Mouse (Mus musculus) hindlimb bud, embryonic 11.5 days (tissue): ENCODE data around the gene Olfr1303.

Experiments used
- DNase-seq: peaks from one replicate; pipeline ENCODE4 v3.0.0-alpha.2; 2012; ENCODE audit warnings: low read depth, low spot score; ENCODE audit errors: extremely low spot score

The Olfr1303 gene

GRCm38 (mm10) chr2:111820240-111820639 is at the start of gene Olfr1303:
Olfr1303 (minus strand) TSS chr2:111820340.
- DNase-seq: no peak

GRCm38 (mm10) chr2:111812936-111813335 is 7.2 kb downstream of the Olfr1303 start:
- no peak for DNase-seq

- no peak for DNase-seq
Observed at GRCm38 (mm10) chr2:111777129-111777528, 43.0 kb downstream of the Olfr1303 start, which contains the start of gene Olfr1302. Olfr1302 (plus strand) TSS chr2:111777429.
